Mouse (Mus musculus) ES-E14 (cell line): Measurements from ENCODE around the gene Rbfox1. TPM values are rescaled to one million over a fixed set of nuclear protein-coding genes. Genes with fewer than 3 reads are reported as not detected.

Experiments
- DNase-seq: peaks from one replicate; pipeline ENCODE4 v3.0.0-alpha.2; 2013; ENCODE audit warnings: low read depth, low spot score
- H3K27ac ChIP-seq: 2 replicates; pipeline ENCODE4 v1.5.1; 2012; ENCODE audit warnings: low read depth, mild to moderate bottlenecking, low read length, moderate library complexity, mixed read lengths; ENCODE audit not compliant: poor library complexity, insufficient read depth, severe bottlenecking
- H3K36me3 ChIP-seq: 2 replicates; pipeline ENCODE4 v1.6.1; 2012; ENCODE audit warnings: mild to moderate bottlenecking, low read length, moderate library complexity, mixed read lengths; ENCODE audit not compliant: control insufficient read depth, poor library complexity, insufficient read depth, severe bottlenecking
- H3K4me1 ChIP-seq, 2 experiments: fragments of 150-350 bp in 1 of 2; sonication (generic) in 1 of 2; 2 replicates each; pipeline ENCODE4 v1.6.1; 2012; ENCODE audit warnings: low read length in 2 of 2, mild to moderate bottlenecking in 1 of 2, mixed read lengths in 1 of 2; ENCODE audit not compliant: control insufficient read depth in 2 of 2, insufficient read depth in 2 of 2, poor library complexity in 1 of 2
- H3K4me3 ChIP-seq, 2 experiments: fragments of 150-350 bp in 1 of 2; sonication (generic) in 1 of 2; 2 replicates each; pipeline ENCODE4 v1.5.1; 2012; ENCODE audit warnings: low read length in 2 of 2, low read depth in 1 of 2, mild to moderate bottlenecking in 1 of 2, mixed read lengths in 1 of 2; ENCODE audit not compliant: insufficient read depth in 1 of 2, poor library complexity in 1 of 2, severe bottlenecking in 1 of 2
- H3K9ac ChIP-seq: 2 replicates; pipeline ENCODE4 v1.6.1; 2012; ENCODE audit warnings: low read depth, mild to moderate bottlenecking, low read length, mixed read lengths; ENCODE audit not compliant: poor library complexity, insufficient read depth, severe bottlenecking
- H3K9me3 ChIP-seq: fragments of 150-350 bp; sonication (generic); 2 replicates; pipeline ENCODE4 v1.6.1; 2012; ENCODE audit warnings: low read depth, mild to moderate bottlenecking, low read length; ENCODE audit not compliant: control insufficient read depth, insufficient read depth
- CHD2 ChIP-seq: IDR thresholded peaks from 2 replicates; pipeline ENCODE4 v1.6.1; 2014; ENCODE audit warnings: mild to moderate bottlenecking, low read depth, low read length, inconsistent platforms
- HCFC1 ChIP-seq: IDR thresholded peaks from 2 replicates; pipeline ENCODE4 v1.6.1; 2012; ENCODE audit warnings: low read length, inconsistent platforms, borderline replicate concordance; ENCODE audit not compliant: insufficient read depth
- MAFK ChIP-seq: IDR thresholded peaks from 2 replicates; pipeline ENCODE4 v1.6.1; 2014; ENCODE audit warnings: mild to moderate bottlenecking, low read depth, low read length, inconsistent platforms; ENCODE audit not compliant: insufficient read depth
- ZC3H11A ChIP-seq: IDR thresholded peaks from 2 replicates; pipeline ENCODE4 v1.6.1; 2012; ENCODE audit warnings: low read depth, mild to moderate bottlenecking, inconsistent platforms, low read length, borderline replicate concordance
- ZNF384 ChIP-seq: IDR thresholded peaks from 2 replicates; pipeline ENCODE4 v1.6.1; 2012; ENCODE audit warnings: low read depth, low read length, inconsistent platforms
- in situ Hi-C, 2 experiments: fragments of 600-800 bp; cut with MboI; formaldehyde crosslinking; loops; one replicate each; pipeline ENCODE4 v1.15.1; 2025; ENCODE audit warnings: low sequenced_read_pairs in 2 of 2, inconsistent platforms in 1 of 2; ENCODE audit not compliant: unreplicated experiment in 2 of 2
- total RNA-seq: library from RNA; depleted of rRNA; stranded (reverse); fragments of 300-350 nt; gene quantifications from 2 replicates; pipeline ENCODE4 v1.2.3, GENCODE M21; 2012

Gene Rbfox1
- total RNA-seq, 1 experiment, result 0.18 TPM

GRCm38 (mm10) chr16:7282257-7282656, 1397.1 kb downstream of the Rbfox1 start:
- DNase-seq, result no peak
- Histone ChIP-seq H3K4me1 (no peaks in the 10 kb centered on the region), H3K9me3 (no peaks in the 10 kb centered on the region), H3K27ac (no peak overlapping the region), H3K36me3 (no peaks in the 10 kb centered on the region), H3K9ac (no peak overlapping the region), H3K4me3 (no peak overlapping the region)
- no peak for TF ChIP-seq ZNF384
- no peak for TF ChIP-seq MAFK
- no peak for TF ChIP-seq CHD2
- no peak for TF ChIP-seq HCFC1
- no peak for TF ChIP-seq ZC3H11A
- in situ Hi-C loops, result no loop called here

- no peak for DNase-seq
- H3K4me3 ChIP-seq, result no peak overlapping the region
- no peaks in the 10 kb centered on the region for H3K36me3 ChIP-seq
- no peaks in the 10 kb centered on the region for H3K9me3 ChIP-seq
- no peak for TF ChIP-seq MAFK
- no peak for TF ChIP-seq ZC3H11A
- no peak for TF ChIP-seq ZNF384
- TF ChIP-seq CHD2, result no peak
- TF ChIP-seq HCFC1, result no peak
- H3K9ac ChIP-seq, result no peak overlapping the region
- no peak overlapping the region for H3K27ac ChIP-seq
- in situ Hi-C loops, result no loop called here
- no peaks in the 10 kb centered on the region for H3K4me1 ChIP-seq
These were observed 1408.0 kb downstream of the Rbfox1 start for GRCm38 (mm10) chr16:7292985-7293805.

- no peak for TF ChIP-seq HCFC1
- TF ChIP-seq ZC3H11A, result no peak
- no peak for TF ChIP-seq CHD2
- TF ChIP-seq ZNF384, result no peak
- no peak for TF ChIP-seq MAFK
- H3K4me3 ChIP-seq, result no peak overlapping the region
- in situ Hi-C loops, result no loop called here
- no peaks in the 10 kb centered on the region for H3K9me3 ChIP-seq
- H3K27ac ChIP-seq, result no peak overlapping the region
- H3K4me1 ChIP-seq, result peaks cover 2% of the 10 kb centered on the region in 2 experiments; a peak in 1 of 4 replicates
- H3K9ac ChIP-seq, result no peak overlapping the region
- H3K36me3 ChIP-seq, result no peaks in the 10 kb centered on the region
- DNase-seq, result no peak
These were observed 1417.3 kb downstream of the Rbfox1 start for GRCm38 (mm10) chr16:7302416-7302815.

DNA sequence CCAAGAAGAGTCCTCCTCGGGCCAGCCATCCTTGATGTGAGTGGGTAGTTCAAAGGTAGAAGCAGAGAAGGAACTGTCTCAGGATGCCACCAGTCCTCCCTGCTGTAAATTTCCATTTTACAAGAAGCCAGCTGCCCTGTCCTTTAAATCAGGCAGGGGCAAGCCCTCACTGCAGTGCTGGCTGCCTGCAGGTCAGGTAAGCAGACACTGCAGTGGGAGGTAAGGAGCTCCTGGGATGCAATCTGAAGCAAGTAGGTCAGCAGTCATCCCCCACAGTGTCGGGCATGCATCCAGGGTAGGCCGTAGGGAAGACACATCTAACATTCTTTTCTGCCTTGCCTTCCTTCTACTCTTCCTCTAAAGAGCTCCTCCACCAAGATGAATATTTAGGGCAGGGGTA, 1444.0 kb downstream of the Rbfox1 start:
- Histone ChIP-seq H3K9ac (no peak overlapping the region), H3K27ac (no peak overlapping the region), H3K9me3 (no peaks in the 10 kb centered on the region), H3K4me3 (no peak overlapping the region), H3K36me3 (no peaks in the 10 kb centered on the region), H3K4me1 (no peaks in the 10 kb centered on the region)
- no peak for TF ChIP-seq ZNF384
- no peak for TF ChIP-seq MAFK
- TF ChIP-seq HCFC1, result no peak
- no peak for DNase-seq
- in situ Hi-C loops, result no loop called here
